Mouse (Mus musculus) kidney, embryonic 15.5 days (tissue): ENCODE data around the gene Itpr2. TPM values are rescaled to one million over a fixed set of nuclear protein-coding genes. Genes with fewer than 3 reads are reported as not detected.

ENCODE experiments used
- ATAC-seq: fragments of 200-750 bp; cut with Nextera tagmentation; replicated peaks from 2 replicates; pipeline ENCODE4 v1.8.0; 2017; ENCODE audit warnings: moderate TSS enrichment; ENCODE audit not compliant: low FRiP score
- H3K27ac ChIP-seq: fragments of 300-500 bp; sonication (generic); 2 replicates; pipeline ENCODE4 v1.5.1; 2015; ENCODE audit warnings: mild to moderate bottlenecking, inconsistent platforms
- H3K27me3 ChIP-seq: fragments of 300-500 bp; sonication (generic); 2 replicates; pipeline ENCODE4 v1.6.1; 2015; ENCODE audit warnings: inconsistent platforms
- H3K36me3 ChIP-seq: fragments of 300-500 bp; sonication (generic); 2 replicates; pipeline ENCODE4 v1.6.1; 2015; ENCODE audit warnings: inconsistent platforms
- H3K4me1 ChIP-seq: fragments of 300-500 bp; sonication (generic); 2 replicates; pipeline ENCODE4 v1.6.1; 2015; ENCODE audit warnings: inconsistent platforms
- H3K4me2 ChIP-seq: fragments of 300-500 bp; sonication (generic); 2 replicates; pipeline ENCODE4 v1.6.1; 2015; ENCODE audit warnings: moderate library complexity, mild to moderate bottlenecking, inconsistent platforms
- H3K4me3 ChIP-seq: fragments of 300-500 bp; sonication (generic); replicated peaks from 2 replicates; pipeline ENCODE4 v1.5.1; 2015; ENCODE audit warnings: mild to moderate bottlenecking, inconsistent platforms
- H3K9ac ChIP-seq: fragments of 300-500 bp; sonication (generic); 2 replicates; pipeline ENCODE4 v1.6.1; 2015; ENCODE audit warnings: mild to moderate bottlenecking, inconsistent platforms
- H3K9me3 ChIP-seq: fragments of 300-500 bp; sonication (generic); replicated peaks from 2 replicates; pipeline ENCODE4 v1.6.1; 2016; ENCODE audit warnings: inconsistent platforms
- WGBS: fragments of 180-500 bp; shearing (Covaris S2); methylation state at CpG from one replicate; pipeline ENCODE4 v1.1.7; 2015; ENCODE audit warnings: mixed read lengths; 5-methylcytosine and 5-hydroxymethylcytosine counted together
- polyA plus RNA-seq: library from polyadenylated mRNA; unstranded; fragments of >200 nt; fragmentation: Nextera tagmentation; extraction: Ambion mirVana; gene quantifications from 2 replicates; pipeline ENCODE4 v1.2.1, GENCODE M21; 2015

Gene Itpr2
- polyA plus RNA-seq, 1 experiment from 2014 or later = 15.0 TPM

GRCm38 (mm10) chr6:146123656-146124055, 378.4 kb downstream of the Itpr2 start:
- no peaks in the 10 kb centered on the region for H3K4me1 ChIP-seq
- no peak overlapping the region for H3K9ac ChIP-seq
- H3K9me3 ChIP-seq = no peaks in the 10 kb centered on the region
- H3K27me3 ChIP-seq = no peaks in the 10 kb centered on the region
- no peak overlapping the region for H3K27ac ChIP-seq
- H3K36me3 ChIP-seq = no peaks in the 10 kb centered on the region
- no peak overlapping the region for H3K4me3 ChIP-seq
- no peak for ATAC-seq
- WGBS = 94% methylated on average over 4 of the region's 4 CpGs
- no peak overlapping the region for H3K4me2 ChIP-seq

- no peaks in the 10 kb centered on the region for H3K36me3 ChIP-seq
- no peak overlapping the region for H3K4me2 ChIP-seq
- no peak for ATAC-seq
- no peaks in the 10 kb centered on the region for H3K4me1 ChIP-seq
- 76% methylated on average over 6 of the region's 6 CpGs for WGBS
- H3K9me3 ChIP-seq = no peaks in the 10 kb centered on the region
- no peak overlapping the region for H3K9ac ChIP-seq
- H3K27ac ChIP-seq = no peak overlapping the region
- H3K4me3 ChIP-seq = no peak overlapping the region
- no peaks in the 10 kb centered on the region for H3K27me3 ChIP-seq
These were observed 381.9 kb downstream of the Itpr2 start for GRCm38 (mm10) chr6:146120172-146120571.

GRCm38 (mm10) chr6:146114731-146115302, 387.2 kb downstream of the Itpr2 start:
- Histone ChIP-seq H3K27ac (no peak overlapping the region), H3K4me2 (no peak overlapping the region), H3K4me1 (peaks cover 17% of the 10 kb centered on the region), H3K9me3 (no peaks in the 10 kb centered on the region), H3K36me3 (no peaks in the 10 kb centered on the region), H3K9ac (no peak overlapping the region), H3K27me3 (no peaks in the 10 kb centered on the region), H3K4me3 (no peak overlapping the region)
- WGBS = 38% methylated on average over 12 of the region's 12 CpGs
- no peak for ATAC-seq

GRCm38 (mm10) chr6:146114071-146114470, 388.0 kb downstream of the Itpr2 start:
- ATAC-seq = no peak
- Histone ChIP-seq H3K9ac (no peak overlapping the region), H3K27me3 (no peaks in the 10 kb centered on the region), H3K4me1 (peaks cover 17% of the 10 kb centered on the region), H3K27ac (no peak overlapping the region), H3K9me3 (no peaks in the 10 kb centered on the region), H3K4me3 (no peak overlapping the region), H3K4me2 (no peak overlapping the region), H3K36me3 (no peaks in the 10 kb centered on the region)
- 84% methylated on average over 3 of the region's 3 CpGs for WGBS

- ATAC-seq = no peak
These were observed 388.9 kb downstream of the Itpr2 start for GRCm38 (mm10) chr6:146113085-146113484.

GRCm38 (mm10) chr6:146112211-146112610, 389.8 kb downstream of the Itpr2 start:
- no peaks in the 10 kb centered on the region for H3K36me3 ChIP-seq
- 66% methylated on average over 7 of the region's 7 CpGs for WGBS
- peaks cover 17% of the 10 kb centered on the region for H3K4me1 ChIP-seq
- H3K27ac ChIP-seq = no peak overlapping the region
- no peak for ATAC-seq
- no peak overlapping the region for H3K9ac ChIP-seq
- H3K27me3 ChIP-seq = no peaks in the 10 kb centered on the region
- H3K9me3 ChIP-seq = no peaks in the 10 kb centered on the region
- no peak overlapping the region for H3K4me3 ChIP-seq
- no peak overlapping the region for H3K4me2 ChIP-seq

More at GRCm38 (mm10) chr6:146113085-146113484, 388.9 kb downstream of the Itpr2 start:
- no peak overlapping the region for H3K27ac ChIP-seq
- no peak overlapping the region for H3K4me3 ChIP-seq
- WGBS = 81% methylated on average over 4 of the region's 4 CpGs
- H3K9ac ChIP-seq = no peak overlapping the region
- no peak overlapping the region for H3K4me2 ChIP-seq
- H3K4me1 ChIP-seq = peaks cover 17% of the 10 kb centered on the region
- no peaks in the 10 kb centered on the region for H3K27me3 ChIP-seq
- no peaks in the 10 kb centered on the region for H3K9me3 ChIP-seq
- H3K36me3 ChIP-seq = no peaks in the 10 kb centered on the region

- 75% methylated on average over 6 of the region's 6 CpGs for WGBS
- Histone ChIP-seq H3K9ac (no peak overlapping the region), H3K4me3 (no peak overlapping the region), H3K27me3 (no peaks in the 10 kb centered on the region), H3K9me3 (no peaks in the 10 kb centered on the region), H3K27ac (no peak overlapping the region), H3K4me2 (no peak overlapping the region), H3K36me3 (no peaks in the 10 kb centered on the region), H3K4me1 (peaks cover 17% of the 10 kb centered on the region)
- no peak for ATAC-seq
These were observed 390.2 kb downstream of the Itpr2 start for GRCm38 (mm10) chr6:146111781-146112180.

- H3K9me3 ChIP-seq = no peaks in the 10 kb centered on the region
- H3K27me3 ChIP-seq = no peaks in the 10 kb centered on the region
- no peak for ATAC-seq
- H3K27ac ChIP-seq = 0 out of 2 replicates have a peak overlapping the region, but pooled peaks have one; percentile 28
- no peak overlapping the region for H3K4me2 ChIP-seq
- no peaks in the 10 kb centered on the region for H3K36me3 ChIP-seq
- no peak overlapping the region for H3K4me3 ChIP-seq
- peaks cover 17% of the 10 kb centered on the region for H3K4me1 ChIP-seq
- no peak overlapping the region for H3K9ac ChIP-seq
- 46% methylated on average over 21 of the region's 21 CpGs for WGBS
These were observed 390.9 kb downstream of the Itpr2 start for GRCm38 (mm10) chr6:146110832-146111741.

GRCm38 (mm10) chr6:146110425-146110824, 391.6 kb downstream of the Itpr2 start:
- Histone ChIP-seq H3K4me3 (no peak overlapping the region), H3K9me3 (no peaks in the 10 kb centered on the region), H3K27ac (0 out of 2 replicates have a peak overlapping the region, but pooled peaks have one; percentile 28), H3K4me2 (no peak overlapping the region), H3K36me3 (no peaks in the 10 kb centered on the region), H3K4me1 (peaks cover 17% of the 10 kb centered on the region), H3K9ac (no peak overlapping the region), H3K27me3 (no peaks in the 10 kb centered on the region)
- WGBS = 58% methylated on average over 4 of the region's 4 CpGs
- ATAC-seq = no peak

- Histone ChIP-seq H3K9ac (no peak overlapping the region), H3K27ac (no peak overlapping the region)
These were observed 393.3 kb downstream of the Itpr2 start for GRCm38 (mm10) chr6:146108695-146109094.

GRCm38 (mm10) chr6:146107117-146107832, 394.7 kb downstream of the Itpr2 start:
- Histone ChIP-seq H3K9me3 (0 out of 2 replicates have a peak, but pooled peaks cover 2% of the 10 kb centered on the region), H3K4me2 (no peak overlapping the region), H3K4me3 (no peak overlapping the region), H3K4me1 (peaks cover 17% of the 10 kb centered on the region), H3K27ac (no peak overlapping the region), H3K36me3 (no peaks in the 10 kb centered on the region), H3K27me3 (no peaks in the 10 kb centered on the region), H3K9ac (no peak overlapping the region)
- ATAC-seq = no peak
- 83% methylated on average over 4 of the region's 4 CpGs for WGBS

More at GRCm38 (mm10) chr6:146108695-146109094, 393.3 kb downstream of the Itpr2 start:
- WGBS = 83% methylated on average over 7 of the region's 7 CpGs
- Histone ChIP-seq H3K4me2 (no peak overlapping the region), H3K4me1 (peaks cover 17% of the 10 kb centered on the region), H3K9me3 (no peaks in the 10 kb centered on the region), H3K4me3 (no peak overlapping the region), H3K36me3 (no peaks in the 10 kb centered on the region), H3K27me3 (no peaks in the 10 kb centered on the region)
- ATAC-seq = no peak
